Mouse (Mus musculus) MEL (cell line): ENCODE data around the gene Olfr68. TPM values are rescaled to one million over a fixed set of nuclear protein-coding genes. Genes with fewer than 3 reads are reported as not detected.

Experiments
- DNase-seq: peaks from one replicate; pipeline ENCODE4 v3.0.0; 2011; ENCODE audit warnings: low read depth, low spot score
- H3K27ac ChIP-seq: 2 replicates; pipeline ENCODE4 v1.5.1; 2012; ENCODE audit warnings: low read depth, mild to moderate bottlenecking, control low read depth, low read length, moderate library complexity; ENCODE audit not compliant: control insufficient read depth
- H3K27me3 ChIP-seq, 2 experiments: fragments of 150-350 bp in 1 of 2; sonication (generic) in 1 of 2; 2 replicates each; pipeline ENCODE4 v1.6.1; 2012; ENCODE audit warnings: low read length in 2 of 2, mild to moderate bottlenecking in 2 of 2, improper control_type of control experiment in 1 of 2, moderate library complexity in 1 of 2; ENCODE audit not compliant: insufficient read depth in 2 of 2, control insufficient read depth in 1 of 2
- H3K36me3 ChIP-seq, 2 experiments: 2 replicates each; pipeline ENCODE4 v1.6.1; 2012 to 2014; ENCODE audit warnings: low read length in 2 of 2, improper control_type of control experiment in 1 of 2, inconsistent platforms in 1 of 2, mild to moderate bottlenecking in 1 of 2; ENCODE audit not compliant: insufficient read depth in 2 of 2, control insufficient read depth in 1 of 2
- H3K4me1 ChIP-seq, 2 experiments: fragments of 150-350 bp in 1 of 2; sonication (generic) in 1 of 2; 2 replicates each; pipeline ENCODE4 v1.6.1; 2012; ENCODE audit warnings: low read length in 2 of 2, improper control_type of control experiment in 1 of 2, mild to moderate bottlenecking in 1 of 2; ENCODE audit not compliant: insufficient read depth in 2 of 2, control insufficient read depth in 1 of 2
- H3K4me3 ChIP-seq, 2 experiments: fragments of 150-350 bp in 1 of 2; sonication (generic) in 1 of 2; 2 replicates each; pipeline ENCODE4 v1.5.1; 2012; ENCODE audit warnings: low read depth in 2 of 2, low read length in 2 of 2, mild to moderate bottlenecking in 2 of 2, moderate library complexity in 2 of 2, control low read depth in 1 of 2, improper control_type of control experiment in 1 of 2; ENCODE audit not compliant: control insufficient read depth in 1 of 2, insufficient read depth in 1 of 2
- H3K79me2 ChIP-seq: 2 replicates; pipeline ENCODE4 v1.6.1; 2012; ENCODE audit warnings: mild to moderate bottlenecking, low read length, moderate library complexity; ENCODE audit not compliant: control insufficient read depth, poor library complexity, insufficient read depth
- H3K9ac ChIP-seq: 2 replicates; pipeline ENCODE4 v1.6.1; 2012; ENCODE audit warnings: low read depth, mild to moderate bottlenecking, control low read depth, low read length, moderate library complexity; ENCODE audit not compliant: control insufficient read depth, poor library complexity, severe bottlenecking
- H3K9me3 ChIP-seq: fragments of 150-350 bp; sonication (generic); replicated peaks from 2 replicates; pipeline ENCODE4 v1.6.1; 2012; ENCODE audit warnings: mild to moderate bottlenecking, low read length, improper control_type of control experiment, moderate library complexity; ENCODE audit not compliant: insufficient read depth
- CHD1 ChIP-seq: IDR thresholded peaks from 2 replicates; pipeline ENCODE4 v1.6.1; 2012; ENCODE audit warnings: low read depth, mild to moderate bottlenecking, inconsistent platforms, low read length, improper control_type of control experiment
- CTCF ChIP-seq, 3 experiments: IDR thresholded peaks in 2 of 3; conservative IDR thresholded peaks in 1 of 3; 2 replicates each; pipeline ENCODE4 v1.5.1; 2011 to 2012; ENCODE audit warnings: low read length in 3 of 3, low read depth in 2 of 3, mild to moderate bottlenecking in 2 of 3, improper control_type of control experiment in 1 of 3, inconsistent platforms in 1 of 3, mixed read lengths in 1 of 3, moderate library complexity in 1 of 3; ENCODE audit not compliant: control insufficient read depth in 1 of 3, insufficient read depth in 1 of 3, poor library complexity in 1 of 3, severe bottlenecking in 1 of 3
- E2F4 ChIP-seq: IDR thresholded peaks from 2 replicates; pipeline ENCODE4 v1.6.1; 2011; ENCODE audit warnings: low read depth, low read length, improper control_type of control experiment, borderline replicate concordance
- EP300 ChIP-seq, 2 experiments: IDR thresholded peaks; 2 replicates each; pipeline ENCODE4 v1.6.1; 2011; ENCODE audit warnings: improper control_type of control experiment in 2 of 2, low read length in 2 of 2, low read depth in 1 of 2, mild to moderate bottlenecking in 1 of 2
- GATA1 ChIP-seq: IDR thresholded peaks from 2 replicates; pipeline ENCODE4 v1.6.1; 2011; ENCODE audit warnings: low read depth, low read length, improper control_type of control experiment
- KAT2A ChIP-seq: conservative IDR thresholded peaks from 2 replicates; pipeline ENCODE4 v1.6.1; 2012; ENCODE audit warnings: low read depth, low read length, improper control_type of control experiment, inconsistent platforms
- MAZ ChIP-seq: IDR thresholded peaks from 2 replicates; pipeline ENCODE4 v1.6.1; 2012; ENCODE audit warnings: low read depth, mild to moderate bottlenecking, inconsistent platforms, low read length, improper control_type of control experiment
- MYC ChIP-seq: IDR thresholded peaks from 2 replicates; pipeline ENCODE4 v1.6.1; 2011; ENCODE audit warnings: low read depth, mild to moderate bottlenecking, low read length, improper control_type of control experiment, moderate library complexity
- POLR2A ChIP-seq, 2 experiments: IDR thresholded peaks; 2 replicates each; pipeline ENCODE4 v1.6.1; 2011 to 2012; ENCODE audit warnings: low read length in 2 of 2, mild to moderate bottlenecking in 2 of 2, control low read depth in 1 of 2, improper control_type of control experiment in 1 of 2, low read depth in 1 of 2, moderate library complexity in 1 of 2; ENCODE audit not compliant: control insufficient read depth in 1 of 2, insufficient read depth in 1 of 2, poor library complexity in 1 of 2
- POLR2AphosphoS2 ChIP-seq: IDR thresholded peaks from 2 replicates; pipeline ENCODE4 v1.6.1; 2011; ENCODE audit warnings: low read length, improper control_type of control experiment
- TAL1 ChIP-seq: IDR thresholded peaks from 2 replicates; pipeline ENCODE4 v1.6.1; 2012; ENCODE audit warnings: mild to moderate bottlenecking, inconsistent platforms, low read length, moderate library complexity, mixed read lengths
- UBTF ChIP-seq: IDR thresholded peaks from 2 replicates; pipeline ENCODE4 v1.6.1; 2012; ENCODE audit warnings: low read depth, mild to moderate bottlenecking, inconsistent platforms, low read length, improper control_type of control experiment, moderate library complexity, borderline replicate concordance; ENCODE audit not compliant: insufficient read depth
- ZC3H11A ChIP-seq: IDR thresholded peaks from 2 replicates; pipeline ENCODE4 v1.6.1; 2012; ENCODE audit warnings: low read depth, mild to moderate bottlenecking, inconsistent platforms, low read length, improper control_type of control experiment
- ZMIZ1 ChIP-seq: IDR thresholded peaks from 2 replicates; pipeline ENCODE4 v1.6.1; 2012; ENCODE audit warnings: low read depth, mild to moderate bottlenecking, inconsistent platforms, low read length, improper control_type of control experiment, moderate library complexity
- polyA plus RNA-seq, 2 experiments: library from polyadenylated mRNA; stranded (reverse) in 1 of 2; unstranded in 1 of 2; fragments of >175 nt in 1 of 2; fragments of >200 nt in 1 of 2; gene quantifications; 2 replicates each; pipeline versions ENCODE4 v1.2.1 to v1.2.4; 2012; ENCODE audit warnings: low replicate concordance in 2 of 2, low read depth in 1 of 2; ENCODE audit not compliant: insufficient read length in 2 of 2, insufficient read depth in 1 of 2, missing spikeins in 1 of 2
- total RNA-seq: library from RNA; depleted of rRNA; stranded (reverse); fragments of 300-350 nt; gene quantifications from 2 replicates; pipeline ENCODE4 v1.2.3, GENCODE M21; 2012

The Olfr68 gene
- total and polyA plus RNA-seq, 3 experiments: not detected

GRCm38 (mm10) chr7:103826255-103826887, 46.9 kb upstream of the Olfr68 start:
- TF ChIP-seq MYC (no peak), MAZ (no peak), E2F4 (no peak), CTCF (IDR thresholded peaks at IDR 0.05 in 2 of 3, conservative IDR thresholded peaks at IDR 0.05 in 1 of 3; ENCODE audit: control insufficient read depth in 1 of 3, insufficient read depth in 1 of 3, low read depth in 2 of 3, low read length in 3 of 3, poor library complexity in 1 of 3, severe bottlenecking in 1 of 3) (no peak), EP300 (IDR thresholded peaks at IDR 0.05; ENCODE audit: low read depth in 1 of 2, low read length in 2 of 2) (no peak), TAL1 (no peak), POLR2A (IDR thresholded peaks at IDR 0.05; ENCODE audit: control insufficient read depth in 1 of 2, insufficient read depth in 1 of 2, low read depth in 1 of 2, low read length in 2 of 2, poor library complexity in 1 of 2) (no peak), ZC3H11A (no peak), CHD1 (no peak), ZMIZ1 (no peak), GATA1 (no peak), KAT2A (no peak)
- H3K9me3 ChIP-seq: no peaks in the 10 kb centered on the region
- H3K79me2 ChIP-seq: no peaks in the 10 kb centered on the region
- no peak overlapping the region for H3K9ac ChIP-seq
- no peak for DNase-seq
- no peak overlapping the region for H3K27ac ChIP-seq
- peaks cover 6 to 11% of the 10 kb centered on the region in 2 experiments for H3K4me1 ChIP-seq
- H3K27me3 ChIP-seq: no peaks in the 10 kb centered on the region
- H3K4me3 ChIP-seq: no peak overlapping the region
- peaks cover 0 to 6% of the 10 kb centered on the region in 2 experiments; a peak in 2 of 4 replicates for H3K36me3 ChIP-seq

DNA sequence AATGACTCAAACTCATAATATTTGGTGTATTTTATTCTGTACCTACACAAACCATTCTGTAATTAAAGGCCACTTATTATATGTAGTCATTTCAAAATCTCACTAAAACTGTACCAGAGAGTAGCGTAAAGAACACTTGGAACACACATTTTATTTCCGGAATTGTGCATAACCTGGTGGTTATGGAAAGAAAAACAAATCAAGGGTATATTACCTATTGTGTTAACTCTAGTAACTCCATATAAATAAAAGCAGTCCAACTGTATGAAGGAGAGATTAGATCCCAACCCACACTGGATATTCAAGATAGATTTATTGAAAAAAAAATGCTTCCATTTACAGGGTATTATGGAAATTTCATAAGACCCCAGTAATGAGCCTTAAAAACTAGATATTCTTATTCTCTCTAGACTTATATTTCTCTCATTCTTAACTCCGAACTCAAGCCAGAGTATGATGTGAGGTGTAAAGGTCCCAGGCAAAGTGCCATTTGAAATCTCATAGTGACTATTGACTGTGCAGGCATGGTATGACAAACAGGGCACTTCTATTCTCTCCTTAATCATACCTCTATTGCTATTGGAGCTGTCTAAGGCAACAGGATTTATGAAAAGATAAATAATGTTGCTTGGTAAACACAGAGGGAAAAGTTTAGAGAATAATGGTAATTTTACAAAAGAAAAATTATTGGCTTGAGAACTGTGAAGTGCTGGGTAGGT, 46.2 kb upstream of the Olfr68 start:
- Histone ChIP-seq H3K27ac (no peak overlapping the region), H3K4me3 (no peak overlapping the region)

DNA sequence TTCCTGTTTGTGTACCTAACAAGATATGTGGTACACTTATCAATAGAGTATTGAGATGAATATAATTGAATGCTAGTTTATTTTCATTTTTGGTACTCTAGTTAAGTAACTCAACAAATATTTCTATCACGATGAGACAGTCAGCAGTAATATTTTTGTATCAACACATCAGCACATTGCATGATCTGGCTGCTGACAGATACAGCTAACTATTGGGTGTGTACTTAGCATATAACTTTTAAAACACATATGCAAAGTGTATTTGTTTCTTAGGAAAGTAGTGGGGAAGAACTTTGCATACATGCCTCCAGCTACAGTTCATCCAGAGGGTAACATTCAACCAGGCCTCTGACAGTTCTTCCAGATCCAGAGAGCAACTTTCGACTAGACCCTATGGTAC, 45.1 kb upstream of the Olfr68 start:
- H3K27me3 ChIP-seq: no peaks in the 10 kb centered on the region
- no peak overlapping the region for H3K27ac ChIP-seq
- no peak for DNase-seq
- H3K79me2 ChIP-seq: no peaks in the 10 kb centered on the region
- TF ChIP-seq UBTF: no peak
- TF ChIP-seq POLR2AphosphoS2: no peak
- TF ChIP-seq EP300 (IDR thresholded peaks at IDR 0.05; ENCODE audit: low read depth in 1 of 2, low read length in 2 of 2): 0 out of 4 replicates have a peak, but pooled peaks of 1 of the 2 experiments have one; percentile 17
- H3K9ac ChIP-seq: no peak overlapping the region
- H3K9me3 ChIP-seq: no peaks in the 10 kb centered on the region
- H3K4me1 ChIP-seq: peaks cover 6 to 11% of the 10 kb centered on the region in 2 experiments
- H3K36me3 ChIP-seq: peaks cover 0 to 6% of the 10 kb centered on the region in 2 experiments; a peak in 2 of 4 replicates
- no peak overlapping the region for H3K4me3 ChIP-seq

More for the DNA sequence above, 46.2 kb upstream of the Olfr68 start:
- Histone ChIP-seq H3K9me3 (no peaks in the 10 kb centered on the region), H3K36me3 (peaks cover 0 to 6% of the 10 kb centered on the region in 2 experiments; a peak in 2 of 4 replicates), H3K9ac (no peak overlapping the region), H3K4me1 (peaks cover 6 to 11% of the 10 kb centered on the region in 2 experiments), H3K27me3 (no peaks in the 10 kb centered on the region), H3K79me2 (no peaks in the 10 kb centered on the region)
- no peak for DNase-seq
- no peak for TF ChIP-seq GATA1
